Mouse (Mus musculus): Measurements from ENCODE around the gene Slit3.

DNA sequence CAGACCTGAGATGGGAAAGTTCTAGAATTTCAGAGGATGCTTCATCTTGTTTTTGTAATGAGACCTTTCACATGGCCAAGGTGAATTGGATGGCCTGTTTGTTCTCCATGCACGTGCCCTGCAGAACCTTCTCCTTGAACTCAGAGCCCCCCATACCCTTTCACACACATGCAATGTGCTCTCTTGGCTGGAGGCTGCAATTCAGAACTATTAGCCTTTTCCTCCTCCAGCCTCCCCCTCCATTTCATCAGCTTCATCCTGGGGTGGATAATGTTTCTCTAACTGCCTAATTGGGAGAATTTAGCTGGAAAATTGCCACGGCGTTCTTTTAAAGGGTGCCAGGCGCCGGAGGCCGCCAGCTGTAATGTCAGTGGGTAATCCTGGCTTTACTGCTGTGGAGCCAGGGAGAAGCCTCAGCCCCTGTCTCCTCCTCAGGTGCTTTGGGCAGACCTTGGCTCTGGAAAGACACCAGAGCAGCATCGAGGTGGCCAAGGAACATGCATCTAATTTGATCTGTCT lies 178.9 kb downstream of the Slit3 start:
- no peak for TF ChIP-seq CTCF (IDR thresholded peaks at IDR 0.05; ENCODE audit: low read depth, low read length)
- no peak for TF ChIP-seq POLR2A (IDR thresholded peaks at IDR 0.05; ENCODE audit: extremely low read depth, insufficient read depth, low read length)
